Mouse (Mus musculus): Measurements from ENCODE around the gene Opn1sw.

The Opn1sw gene

DNA sequence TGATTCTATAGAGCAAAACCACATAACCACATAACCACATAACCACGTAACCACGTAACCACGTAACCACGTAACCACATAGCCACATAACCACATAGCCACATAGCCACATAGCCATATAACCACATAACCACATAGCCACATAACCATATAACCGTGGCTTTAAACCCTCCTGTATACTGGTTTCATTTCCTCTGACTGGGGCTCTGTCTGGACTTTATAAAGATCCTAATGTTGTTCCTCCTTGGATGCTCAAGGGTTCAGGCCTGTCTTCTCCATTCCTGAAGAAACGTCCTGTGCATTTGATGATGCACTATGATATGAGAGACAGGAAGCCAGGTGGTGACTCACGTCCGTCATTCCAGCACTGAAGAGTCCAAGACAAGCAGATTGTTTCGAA is 61.3 kb downstream of the Opn1sw start:
- no peak for DNase-seq
